Mouse (Mus musculus): ENCODE measurements around the gene Slc10a4.
A peak's percentile ranks its signal among the peaks of the same experiment; 100 is the strongest.

Slc10a4 gene

GRCm38 (mm10) chr5:73014745-73015144 lies 8.1 kb downstream of the Slc10a4 start:
- no peak for DNase-seq (ENCODE audit: low spot score)

GRCm38 (mm10) chr5:73023801-73024200 lies 17.1 kb downstream of the Slc10a4 start:
- DNase-seq (ENCODE audit: low spot score) = no peak

GRCm38 (mm10) chr5:73028646-73029045 lies 22.0 kb downstream of the Slc10a4 start:
- no peak for DNase-seq (ENCODE audit: low spot score)

GRCm38 (mm10) chr5:73032481-73032880 lies 25.8 kb downstream of the Slc10a4 start:
- no peak for DNase-seq (ENCODE audit: low spot score)

- no peak for DNase-seq (ENCODE audit: low spot score)
These were observed 37.4 kb downstream of the Slc10a4 start for GRCm38 (mm10) chr5:73044055-73044454.

GRCm38 (mm10) chr5:73047651-73048245 lies 41.1 kb downstream of the Slc10a4 start:
- DNase-seq (ENCODE audit: low spot score) = no peak

- DNase-seq (ENCODE audit: low spot score) = no peak
These were observed 47.2 kb downstream of the Slc10a4 start for GRCm38 (mm10) chr5:73053933-73054332.

- DNase-seq (ENCODE audit: low spot score) = no peak
These were observed 49.8 kb downstream of the Slc10a4 start for GRCm38 (mm10) chr5:73056457-73056856.

GRCm38 (mm10) chr5:73056937-73057336 lies 50.3 kb downstream of the Slc10a4 start:
- no peak for DNase-seq (ENCODE audit: low spot score)

- peak; percentile 27 for DNase-seq (ENCODE audit: low spot score)
These were observed 54.9 kb downstream of the Slc10a4 start for GRCm38 (mm10) chr5:73061506-73062155.
